In the genomic region with DNA sequence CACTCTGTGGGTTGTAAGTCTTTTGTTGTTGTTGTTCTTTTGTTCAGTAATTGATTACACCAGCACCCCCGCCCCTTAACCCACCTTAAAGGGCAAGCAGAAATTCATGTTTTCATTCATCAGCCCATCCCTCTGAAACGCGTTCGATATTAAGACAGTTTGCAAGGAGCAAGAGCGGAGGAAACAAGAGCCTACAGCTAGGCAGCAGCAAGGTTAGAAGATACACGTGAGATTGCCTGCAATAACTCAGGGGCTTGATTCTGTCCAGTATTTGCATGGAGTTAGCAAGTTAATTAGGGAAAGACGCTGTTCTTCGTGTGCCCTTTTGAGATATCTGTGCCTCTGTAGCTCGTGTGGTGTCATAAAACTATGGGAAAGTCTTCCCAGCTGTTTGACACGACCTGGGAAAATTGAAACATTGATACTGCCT, we compare ENCODE assay signal across 9 mouse cellular contexts.
DNase-seq lines count a peak whose midpoint lies in the region; ATAC-seq and TF ChIP-seq lines count a peak whose summit lies in the region.
"Had no signal": no experiment of that assay in that cellular context is flagged by ENCODE, and none has a peak within 500 bp of the region (broad histone marks: within the 10 kb centered on the region; RNA-seq: fewer than 3 reads in every experiment).

No protein-coding gene starts in this region.

- H3K4me3 ChIP-seq in heart, embryonic 12.5 days: peak overlapping the region; percentile 37
- H3K4me3 ChIP-seq in forebrain, postnatal 0 days (ENCODE audit: low read depth, low read length): peak overlapping the region; percentile 28

- TF ChIP-seq CTCF in forebrain, postnatal 0 days (IDR thresholded peaks at IDR 0.05; ENCODE audit: low read depth): no peak

- H3K9me3 ChIP-seq in heart, embryonic 12.5 days (replicated peaks): no peaks in the 10 kb centered on the region
- no peaks in the 10 kb centered on the region for H3K9me3 ChIP-seq in forebrain, postnatal 0 days (ENCODE audit: low read length)

- 15% methylated on average over 10 of the region's 10 CpGs for WGBS in heart, embryonic 12.5 days
- 2% methylated on average over 10 of the region's 10 CpGs for WGBS in forebrain, postnatal 0 days

- peaks cover 17% of the 10 kb centered on the region for H3K4me1 ChIP-seq in heart, embryonic 12.5 days (replicated peaks)
- peaks cover 10% of the 10 kb centered on the region; the same call in 1 of the 2 replicates for H3K4me1 ChIP-seq in forebrain, postnatal 0 days (ENCODE audit: insufficient read depth)

- no peak for DNase-seq in heart, adult 8-10 months (ENCODE audit: low spot score)
- peak; percentile 29 for DNase-seq in brain, adult 2 months (ENCODE audit: low read depth, low spot score)
- no peak for DNase-seq in forebrain, postnatal 0 days
- peak; percentile 59 for DNase-seq in mesoderm, embryonic 11.5 days (ENCODE audit: low read depth, low spot score)
- no peak for DNase-seq in adrenal gland, postnatal 4 days (ENCODE audit: low spot score in 2 of 2)
- DNase-seq in urinary bladder, postnatal 36 days (ENCODE audit: low spot score in 2 of 2): no peak
- DNase-seq in layer of hippocampus, postnatal 36 days: no peak

- H3K4me2 ChIP-seq in heart, embryonic 12.5 days: peak overlapping the region; percentile 68
- H3K4me2 ChIP-seq in forebrain, postnatal 0 days (ENCODE audit: low read depth): peak overlapping the region; percentile 57

- H3K36me3 ChIP-seq in heart, embryonic 12.5 days: 0 out of 2 replicates have a peak, but pooled peaks cover 3% of the 10 kb centered on the region
- H3K36me3 ChIP-seq in forebrain, postnatal 0 days (ENCODE audit: insufficient read depth): no peaks in the 10 kb centered on the region

- H3K9ac ChIP-seq in heart, embryonic 12.5 days: peak overlapping the region; percentile 60
- peak overlapping the region; percentile 52 for H3K9ac ChIP-seq in forebrain, postnatal 0 days

- ATAC-seq in heart, embryonic 12.5 days (ENCODE audit: insufficient number of reproducible peaks, low FRiP score): no peak
- ATAC-seq in forebrain, postnatal 0 days: peak; percentile 26

- H3K27ac ChIP-seq in heart, embryonic 12.5 days (ENCODE audit: poor library complexity, severe bottlenecking): peak overlapping the region; percentile 70
- H3K27ac ChIP-seq in forebrain, postnatal 0 days (ENCODE audit: low read depth, low read length): peak overlapping the region; percentile 81

- H3K27me3 ChIP-seq in heart, embryonic 12.5 days (replicated peaks): no peaks in the 10 kb centered on the region
- no peaks in the 10 kb centered on the region for H3K27me3 ChIP-seq in forebrain, postnatal 0 days (ENCODE audit: insufficient read depth, low read length)
- H3K27me3 ChIP-seq: CH12.LX had no signal

Comparison
In these comparisons a context has a peak if more than half of its experiments do, and no peak if none do; other contexts are left out.
1. DNase-seq: peak in brain, adult 2 months (single experiment) and mesoderm, embryonic 11.5 days (single experiment); none in heart, adult 8-10 months (single experiment), forebrain, postnatal 0 days (single experiment), adrenal gland, postnatal 4 days (0 of 2), urinary bladder, postnatal 36 days (0 of 2) and layer of hippocampus, postnatal 36 days (0 of 2).